7 mouse cellular contexts compared by ENCODE assay signal in the genomic region with DNA sequence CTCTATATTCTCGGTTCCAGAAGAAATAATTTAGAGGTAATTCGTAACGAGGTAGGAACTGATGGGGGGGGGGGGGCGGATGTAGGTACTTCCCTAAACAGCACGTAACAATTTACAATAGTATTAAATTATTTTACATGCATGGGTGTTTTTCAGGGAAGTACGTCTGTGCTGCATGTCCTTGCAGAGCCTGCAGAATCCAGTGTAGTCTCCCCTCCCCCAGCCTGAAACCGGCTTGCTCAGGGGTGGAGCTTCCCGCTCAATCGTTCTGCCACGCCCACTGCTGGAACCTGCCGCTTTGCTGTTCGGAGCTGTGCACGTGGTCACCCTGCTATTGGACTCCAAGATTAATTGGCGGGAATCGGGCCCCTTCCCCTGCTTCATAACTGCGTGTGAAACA.
DNase-seq lines count a peak whose midpoint lies in the region; ATAC-seq lines count a peak whose summit lies in the region.
"Not testable (repeated sequence)": the region's sequence is repeated elsewhere in the genome, so short reads cannot be mapped to it uniquely, and the experiment has no call there.

No protein-coding gene starts in this region.

- H3K4me3 ChIP-seq in forebrain, embryonic 14.5 days (ENCODE audit: low read depth, low read length); hindbrain, embryonic 11.5 days (ENCODE audit: low read depth, low read length): not testable (repeated sequence)
- peak overlapping the region; percentile 12; the same call in 1 of the 2 replicates for H3K4me3 ChIP-seq in limb, embryonic 13.5 days
- H3K4me3 ChIP-seq in neural tube, embryonic 14.5 days (ENCODE audit: low read depth, low read length), result peak overlapping the region; percentile 10; the same call in 1 of the 2 replicates

- not testable (repeated sequence) for H3K27ac ChIP-seq in forebrain, embryonic 14.5 days (ENCODE audit: low read depth, low read length); hindbrain, embryonic 11.5 days (ENCODE audit: low read depth, low read length); limb, embryonic 13.5 days; neural tube, embryonic 14.5 days (ENCODE audit: low read depth, low read length)

- not testable (repeated sequence) for H3K4me1 ChIP-seq in forebrain, embryonic 14.5 days (ENCODE audit: control insufficient read depth, insufficient read depth, low read length); hindbrain, embryonic 11.5 days (replicated peaks; ENCODE audit: control insufficient read depth, insufficient read depth, low read length); neural tube, embryonic 14.5 days (ENCODE audit: control insufficient read depth, insufficient read depth, low read length)
- H3K4me1 ChIP-seq in limb, embryonic 13.5 days, result peaks cover 38% of the 10 kb centered on the region

- not testable (repeated sequence) for H3K9me3 ChIP-seq in forebrain, embryonic 14.5 days (replicated peaks; ENCODE audit: control insufficient read depth, low read length); hindbrain, embryonic 11.5 days (ENCODE audit: control insufficient read depth, low read length); limb, embryonic 13.5 days; neural tube, embryonic 14.5 days (ENCODE audit: control insufficient read depth, low read length)

- peak; percentile 66 for DNase-seq in embryo, embryonic 10.5 days (ENCODE audit: low spot score)
- DNase-seq in forebrain, embryonic 14.5 days (ENCODE audit: low spot score), result peak; percentile 45
- peak; percentile 45 for DNase-seq in hindbrain, embryonic 11.5 days (ENCODE audit: low spot score)
- DNase-seq in kidney, adult 9 months, result peak; percentile 24
- DNase-seq in mesoderm, embryonic 11.5 days (ENCODE audit: low read depth, low spot score), result peak; percentile 43

- peak overlapping the region; percentile 39 for H3K4me2 ChIP-seq in forebrain, embryonic 14.5 days (ENCODE audit: low read length)
- H3K4me2 ChIP-seq in hindbrain, embryonic 11.5 days (replicated peaks; ENCODE audit: low read depth, low read length), result not testable (repeated sequence)
- H3K4me2 ChIP-seq in limb, embryonic 13.5 days (replicated peaks), result peak overlapping the region; percentile 51
- H3K4me2 ChIP-seq in neural tube, embryonic 14.5 days (ENCODE audit: low read depth, low read length), result peak overlapping the region; percentile 38

- 11% methylated on average over 16 of the region's 16 CpGs for WGBS in forebrain, embryonic 14.5 days
- 14% methylated on average over 16 of the region's 16 CpGs for WGBS in hindbrain, embryonic 11.5 days
- 7% methylated on average over 16 of the region's 16 CpGs for WGBS in limb, embryonic 13.5 days
- WGBS in neural tube, embryonic 14.5 days, result 8% methylated on average over 16 of the region's 16 CpGs

- peak; percentile 60 for ATAC-seq in forebrain, embryonic 14.5 days
- ATAC-seq in hindbrain, embryonic 11.5 days (ENCODE audit: low FRiP score), result 0 out of 2 replicates have a peak, but pooled peaks have one; percentile 30
- not testable (repeated sequence) for ATAC-seq in limb, embryonic 13.5 days (ENCODE audit: low FRiP score, low read depth)
- ATAC-seq in neural tube, embryonic 14.5 days (ENCODE audit: low read depth), result peak; percentile 68; the same call in 1 of the 2 replicates

- H3K9ac ChIP-seq in forebrain, embryonic 14.5 days (ENCODE audit: low read length); hindbrain, embryonic 11.5 days (ENCODE audit: low read depth, low read length); limb, embryonic 13.5 days; neural tube, embryonic 14.5 days (replicated peaks; ENCODE audit: low read depth, low read length): not testable (repeated sequence)

- H3K27me3 ChIP-seq in forebrain, embryonic 14.5 days (replicated peaks; ENCODE audit: control insufficient read depth, insufficient read depth, low read length), result peaks cover 18% of the 10 kb centered on the region; the same call in 1 of the 2 replicates
- not testable (repeated sequence) for H3K27me3 ChIP-seq in hindbrain, embryonic 11.5 days (ENCODE audit: control insufficient read depth, insufficient read depth, low read length)
- peaks cover 76% of the 10 kb centered on the region for H3K27me3 ChIP-seq in limb, embryonic 13.5 days
- H3K27me3 ChIP-seq in neural tube, embryonic 14.5 days (ENCODE audit: control insufficient read depth, insufficient read depth, low read length), result peaks cover 11% of the 10 kb centered on the region; the same call in 1 of the 2 replicates

- H3K36me3 ChIP-seq in forebrain, embryonic 14.5 days (ENCODE audit: control insufficient read depth, insufficient read depth, low read length); hindbrain, embryonic 11.5 days (ENCODE audit: control insufficient read depth, insufficient read depth, low read length); limb, embryonic 13.5 days; neural tube, embryonic 14.5 days (ENCODE audit: control insufficient read depth, insufficient read depth, low read length): not testable (repeated sequence)
